Mouse (Mus musculus) stomach, postnatal 0 days (tissue): ENCODE data around the gene Cwc22.

ENCODE experiments used
- CTCF ChIP-seq: IDR thresholded peaks from 2 replicates; pipeline ENCODE4 v1.5.1; 2016; ENCODE audit warnings: antibody characterized with exemption, low read depth, mild to moderate bottlenecking, moderate library complexity
- EP300 ChIP-seq: optimal IDR thresholded peaks from 2 replicates; pipeline ENCODE3; 2016; ENCODE audit warnings: antibody characterized with exemption

DNA sequence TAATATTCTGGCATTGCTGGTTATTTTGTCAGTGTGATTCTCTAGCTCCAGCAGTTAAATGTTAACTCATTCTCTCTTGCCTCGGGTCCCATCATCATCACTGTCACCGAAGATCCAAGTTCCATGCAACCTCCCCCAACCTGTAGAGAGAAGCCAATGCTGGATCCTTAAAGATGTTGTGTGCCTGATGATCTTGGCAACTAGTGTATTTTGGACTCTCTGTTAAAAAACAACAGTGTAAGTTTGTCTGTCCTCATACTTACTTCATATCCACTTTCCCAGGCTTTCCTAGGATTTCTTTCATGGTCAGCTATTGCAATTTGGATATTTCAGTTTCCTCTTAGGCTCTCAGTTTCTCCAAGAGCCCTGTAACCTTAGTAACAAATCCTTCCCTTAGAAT lies 25.2 kb upstream of the Cwc22 start:
- TF ChIP-seq CTCF, result no peak
- TF ChIP-seq EP300, result no peak
